Mouse (Mus musculus) skeletal muscle tissue, adult 2 months (tissue): ENCODE measurements around the gene Zbtb34.
A peak's percentile ranks its signal among the peaks of the same experiment; 100 is the strongest.

ENCODE experiments used
- DNase-seq: peaks from one replicate; pipeline ENCODE4 v3.0.0-alpha.2; 2012; ENCODE audit warnings: low read depth, low spot score

The Zbtb34 gene

DNA sequence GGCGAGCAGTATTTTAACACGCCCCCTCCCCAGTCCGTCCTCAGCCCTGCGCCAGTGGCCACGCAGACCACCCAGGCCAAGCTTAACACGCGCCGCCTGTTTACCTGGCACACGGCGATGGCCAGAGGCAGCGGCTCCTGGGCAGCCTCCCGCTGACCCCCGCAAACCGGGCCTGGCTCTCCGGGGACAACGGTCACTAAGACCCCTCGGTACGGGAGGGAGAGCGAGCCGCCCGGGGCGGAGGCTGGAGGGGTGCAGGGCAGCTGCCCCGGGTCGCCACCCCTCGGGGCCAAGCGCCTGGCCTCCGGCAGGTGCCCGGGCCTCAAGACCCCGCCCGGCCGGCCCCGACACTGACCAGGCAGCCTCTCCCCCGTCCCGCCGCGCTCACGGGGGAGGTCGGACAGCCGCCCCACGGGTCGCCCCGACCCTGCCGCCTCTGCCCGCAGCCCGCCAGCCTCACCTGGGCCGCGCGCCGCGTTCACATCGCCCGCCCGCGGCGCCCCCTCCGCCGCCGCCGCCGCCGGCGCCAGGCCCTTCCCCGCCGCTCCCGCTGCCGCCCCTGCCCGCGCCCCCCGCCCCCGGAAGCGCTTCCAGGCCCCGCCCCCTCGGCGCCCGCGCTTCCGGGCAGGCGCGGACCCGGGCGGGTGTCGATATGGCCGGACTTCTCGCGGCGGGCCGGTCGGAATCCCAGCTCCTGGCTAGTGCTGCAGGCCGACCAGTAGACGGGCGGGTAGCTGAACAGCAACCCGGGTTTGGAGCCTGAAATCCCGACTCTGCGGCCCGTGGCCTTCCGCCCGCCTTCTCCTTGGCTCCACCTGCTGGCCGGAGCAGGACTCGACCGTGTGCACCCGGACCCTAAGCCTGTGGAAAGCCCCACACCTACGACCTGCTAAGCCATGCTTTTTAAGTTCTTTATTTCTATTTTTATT lies at the start of gene Zbtb34:
Gene Zbtb34, minus strand, starts transcription at position 554 of the 929 bp plus-strand sequence.
- DNase-seq: no peak

DNA sequence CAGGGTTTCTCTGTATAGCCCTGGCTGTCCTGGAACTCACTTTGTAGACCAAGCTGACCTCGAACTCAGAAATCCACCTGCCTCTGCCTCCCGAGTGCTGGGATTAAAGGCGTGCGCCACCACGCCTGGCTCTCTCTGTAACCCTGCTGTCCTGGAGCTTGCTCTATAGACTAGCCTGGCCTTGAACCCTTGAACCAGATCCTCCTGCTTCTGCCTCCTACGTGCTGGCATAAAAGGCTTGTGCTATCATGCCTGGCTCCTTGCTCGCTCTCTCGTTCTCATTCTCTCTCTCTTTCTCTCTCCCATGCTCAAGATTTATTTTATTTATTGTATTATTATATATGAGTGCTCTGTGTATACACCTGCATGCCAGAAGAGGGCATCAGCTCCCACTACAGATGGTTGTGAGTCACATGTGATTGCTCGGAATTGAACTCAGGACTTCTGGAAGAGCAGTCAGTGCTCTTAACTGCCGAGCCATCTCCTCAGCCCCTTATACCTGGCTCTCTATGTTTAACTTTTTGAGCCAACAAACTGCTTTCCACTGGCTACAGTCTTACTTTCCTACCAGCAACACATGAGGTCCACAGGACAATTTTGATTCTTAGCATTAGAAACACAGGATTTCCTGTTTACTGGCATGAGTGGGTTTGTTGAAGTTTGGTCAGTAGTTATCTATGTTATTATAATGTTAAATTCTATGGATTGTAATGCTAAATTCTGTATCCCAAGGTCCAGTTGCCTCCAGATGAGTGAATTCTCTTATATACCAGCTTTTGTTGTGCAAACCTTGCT lies 47.0 kb upstream of the Zbtb34 start:
- no peak for DNase-seq

DNA sequence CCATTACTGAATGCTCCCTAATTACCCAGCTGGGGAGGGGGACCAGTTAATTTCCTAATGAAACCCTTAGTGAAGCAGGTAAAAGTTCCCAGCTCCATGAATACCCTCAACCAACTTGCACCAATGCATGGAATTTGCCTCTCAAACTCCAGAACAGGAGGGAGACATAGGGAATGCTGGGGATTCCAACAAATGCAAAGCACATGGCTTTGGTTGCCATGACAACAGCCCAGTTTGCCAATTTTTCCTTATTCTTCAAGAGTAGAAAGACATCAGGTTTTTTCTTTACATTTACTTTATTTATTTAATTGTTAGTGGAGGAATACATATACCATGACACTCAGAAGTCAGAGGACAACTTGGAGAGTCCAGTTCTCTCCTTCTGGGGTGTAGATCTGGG lies 44.8 kb upstream of the Zbtb34 start:
- no peak for DNase-seq

DNA sequence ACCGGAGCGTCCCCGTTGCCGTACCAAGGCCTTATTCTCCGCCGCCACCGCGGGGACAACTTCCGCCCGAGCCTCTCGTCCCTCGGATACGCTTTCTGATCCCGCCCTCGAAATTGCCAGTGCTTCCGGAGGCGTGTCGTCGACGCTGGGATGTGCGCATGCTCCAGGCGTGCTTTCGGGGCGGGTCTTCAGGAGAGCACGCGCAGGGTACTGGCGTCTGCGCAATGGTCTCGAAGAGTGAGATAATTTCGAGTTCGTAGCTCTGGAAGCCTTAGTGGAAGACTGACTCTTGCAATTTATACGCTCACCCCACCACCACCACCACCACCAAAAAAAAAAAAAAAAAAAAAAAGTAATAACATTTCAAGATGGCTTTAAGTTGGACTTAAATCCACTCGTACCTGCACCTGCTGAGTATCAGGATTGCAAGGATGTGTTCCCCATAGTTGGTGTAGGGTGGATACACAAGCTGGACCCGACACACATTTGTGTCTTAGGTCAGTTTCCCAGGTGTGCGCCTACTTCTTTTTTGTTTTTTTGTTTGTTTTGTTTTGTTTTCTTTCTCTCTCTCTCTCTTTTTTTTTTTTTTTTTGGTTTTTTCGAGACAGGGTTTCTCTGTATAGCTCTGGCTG lies 37.5 kb upstream of the Zbtb34 start, which contains the start of gene Zbtb43:
Gene Zbtb43, minus strand, starts transcription at position 94 of the 632 bp plus-strand sequence.
- peak; percentile 96 for DNase-seq

DNA sequence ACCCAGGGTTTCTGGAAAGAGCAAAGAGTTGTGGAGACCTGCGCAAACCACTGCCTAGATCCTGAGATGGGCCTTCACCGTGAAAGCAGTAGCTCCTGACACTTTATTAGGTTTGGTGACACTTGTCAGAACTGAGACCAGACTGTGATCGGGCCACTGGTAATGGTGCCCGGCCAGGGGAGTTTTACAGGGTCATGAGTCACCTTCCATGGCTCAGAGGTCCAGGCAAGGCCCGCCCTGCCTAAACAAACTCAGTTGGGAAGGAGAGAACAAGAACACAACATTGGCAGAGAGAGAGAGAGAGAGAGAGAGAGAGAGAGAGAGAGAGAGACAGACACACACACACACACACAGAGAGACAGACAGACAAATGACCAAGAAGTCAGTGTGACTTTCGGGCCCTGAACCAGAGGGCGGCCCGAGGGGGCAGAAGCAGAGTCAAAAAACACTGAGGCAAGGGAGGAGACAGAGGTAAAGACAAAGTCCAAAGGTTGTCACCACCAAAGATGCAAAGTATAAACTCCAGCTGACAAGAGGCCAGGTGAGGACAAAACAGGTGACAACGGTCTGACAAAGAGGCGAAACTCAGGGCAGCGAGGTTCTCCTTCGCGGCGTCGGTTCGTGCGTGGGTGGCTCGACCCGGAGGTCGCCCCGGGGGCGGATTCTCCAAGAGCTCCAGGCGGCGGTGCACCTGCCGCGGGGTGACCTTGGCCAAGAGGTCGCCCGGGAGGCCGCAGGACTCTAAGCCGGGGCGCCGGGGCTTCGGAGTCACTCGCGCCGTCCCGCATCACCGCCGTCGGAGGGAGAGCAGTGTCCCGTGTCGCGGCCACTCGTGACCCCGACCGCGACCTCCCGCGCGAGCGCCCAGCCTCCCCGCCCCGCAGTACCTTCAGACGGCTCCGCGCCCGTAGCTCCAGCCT lies 36.7 kb upstream of the Zbtb34 start:
- no peak for DNase-seq

DNA sequence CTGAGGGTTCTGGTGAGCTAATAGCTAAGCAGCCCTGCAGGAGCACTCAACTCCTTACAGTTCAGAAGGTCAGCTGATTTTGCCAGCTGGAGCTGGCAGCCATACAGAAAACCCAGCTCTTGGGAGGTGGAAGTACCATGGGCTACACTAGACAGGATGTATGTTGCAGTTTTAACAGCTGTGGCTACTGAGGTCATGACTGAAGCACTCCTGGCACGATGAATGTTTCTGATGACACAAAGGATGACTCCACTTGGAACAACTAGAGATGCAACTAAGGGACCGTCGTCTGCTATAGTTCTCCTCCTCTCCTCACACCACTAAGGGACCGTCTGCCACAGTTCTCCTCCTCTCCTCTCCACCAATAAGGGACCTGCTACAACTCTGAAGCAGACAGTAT lies 34.8 kb upstream of the Zbtb34 start:
- no peak for DNase-seq

DNA sequence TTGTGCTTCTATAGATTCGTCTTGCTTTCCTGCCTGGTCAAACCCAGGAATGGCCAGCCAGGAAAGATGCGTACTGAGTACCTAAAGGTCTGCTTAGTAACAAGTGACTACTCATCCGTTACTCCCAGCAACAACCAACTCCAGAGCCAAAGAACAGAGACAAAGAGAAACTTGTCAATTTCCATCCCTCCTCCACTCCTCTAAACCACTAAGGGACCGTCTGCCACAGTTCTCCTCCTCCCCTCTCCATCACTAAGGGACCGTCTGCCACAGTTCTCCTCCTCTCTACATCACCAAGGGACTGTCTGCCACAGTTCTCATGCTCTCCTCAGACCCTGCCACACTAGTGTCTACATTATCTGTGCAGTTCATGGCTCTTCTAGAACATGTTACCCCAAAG lies 34.1 kb upstream of the Zbtb34 start:
- no peak for DNase-seq

DNA sequence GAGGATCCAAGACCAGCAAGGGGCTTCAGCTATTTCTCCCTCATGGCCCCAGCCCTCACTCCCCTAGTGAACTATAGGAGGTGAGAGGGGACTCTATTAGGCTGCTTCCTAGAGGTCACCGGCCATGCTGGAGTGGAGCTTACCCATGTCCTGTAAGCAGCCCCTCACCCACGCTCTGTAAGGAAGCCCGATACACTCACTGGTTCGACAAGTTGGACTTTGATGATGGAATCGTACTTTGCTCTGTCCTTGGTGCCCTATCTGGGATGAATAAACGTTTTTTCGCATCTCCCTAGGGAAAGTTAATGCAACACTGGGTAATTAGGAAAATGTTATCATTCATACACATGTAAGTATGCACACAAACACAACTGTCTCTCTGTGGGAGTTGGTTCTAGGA lies 30.9 kb upstream of the Zbtb34 start:
- no peak for DNase-seq

DNA sequence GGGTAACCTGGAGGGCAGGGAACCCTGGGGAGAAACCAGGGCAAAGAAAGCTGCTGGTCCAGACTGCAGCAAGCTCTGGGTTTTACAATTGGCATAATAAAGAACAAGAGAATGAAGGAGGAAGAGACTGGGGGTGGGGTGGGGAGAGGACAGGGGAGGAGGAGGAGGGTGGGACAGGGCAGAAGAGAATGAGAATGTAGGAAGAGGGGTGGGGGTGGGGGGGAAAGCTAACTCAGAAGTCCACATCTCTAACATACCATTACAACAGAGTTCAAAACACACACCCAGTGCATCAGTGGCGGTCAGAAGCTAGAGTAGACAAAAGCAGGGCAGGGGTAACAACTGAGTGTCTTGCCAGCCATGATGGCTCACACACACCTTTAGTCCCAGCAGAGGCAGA lies 29.9 kb upstream of the Zbtb34 start:
- no peak for DNase-seq

DNA sequence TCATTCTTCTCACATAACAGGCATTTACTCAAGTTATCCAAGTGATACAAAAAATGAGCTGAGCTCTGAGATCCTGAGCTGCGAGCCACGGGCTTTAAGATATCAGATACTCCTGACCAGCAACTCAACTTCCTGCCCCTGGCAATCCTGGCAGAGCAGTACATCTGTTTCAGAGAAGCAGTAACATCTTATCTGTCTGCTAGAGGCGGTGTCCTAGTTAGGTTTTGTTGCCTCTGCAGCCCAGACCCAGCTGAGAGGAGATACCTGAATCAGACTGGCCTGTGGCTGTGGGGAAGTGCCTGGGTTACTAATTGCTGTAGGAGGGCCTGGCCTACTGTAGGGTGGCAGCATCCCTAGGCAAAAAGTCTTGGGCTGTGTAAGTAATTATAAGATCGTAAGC lies 28.5 kb upstream of the Zbtb34 start:
- peak; percentile 50 for DNase-seq

DNA sequence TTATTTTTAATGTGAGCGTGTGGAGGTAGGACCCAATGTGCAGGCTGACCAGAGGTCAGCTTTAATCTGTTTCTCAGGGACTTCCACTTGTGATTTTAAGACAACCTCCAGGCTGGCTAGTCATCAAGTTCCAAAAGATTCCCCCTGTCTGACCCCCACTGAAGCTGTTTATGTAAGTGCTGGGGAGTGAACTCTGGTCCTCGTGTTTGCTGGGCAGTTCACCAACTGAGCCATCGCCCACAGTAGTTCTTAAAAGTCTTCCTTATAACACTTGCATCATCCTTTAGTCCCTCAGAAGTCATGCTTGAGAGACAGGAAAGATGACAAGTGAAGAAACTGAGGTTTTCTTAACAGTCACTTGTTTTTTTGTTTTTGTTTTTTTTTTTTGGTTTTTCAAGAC lies 25.6 kb upstream of the Zbtb34 start:
- no peak for DNase-seq

DNA sequence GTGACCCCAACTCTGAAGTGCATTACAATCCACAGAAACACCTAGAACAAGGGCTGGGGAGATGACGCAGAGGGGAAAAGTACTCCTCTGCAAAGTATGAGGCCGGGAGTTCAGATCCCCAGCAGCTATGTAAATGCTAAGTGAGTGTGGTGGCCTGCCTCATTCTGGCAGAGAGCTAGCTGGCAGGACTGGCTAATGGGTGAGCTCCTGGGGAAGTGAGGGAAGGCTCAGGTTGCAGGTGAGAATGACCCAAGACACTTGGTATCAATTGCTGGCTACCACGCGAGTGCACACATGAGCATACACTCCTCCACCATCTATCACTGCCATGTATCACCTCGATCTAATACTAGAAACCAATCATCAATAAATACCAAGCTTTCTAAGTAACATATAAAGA lies 25.1 kb upstream of the Zbtb34 start:
- peak; percentile 49 for DNase-seq

DNA sequence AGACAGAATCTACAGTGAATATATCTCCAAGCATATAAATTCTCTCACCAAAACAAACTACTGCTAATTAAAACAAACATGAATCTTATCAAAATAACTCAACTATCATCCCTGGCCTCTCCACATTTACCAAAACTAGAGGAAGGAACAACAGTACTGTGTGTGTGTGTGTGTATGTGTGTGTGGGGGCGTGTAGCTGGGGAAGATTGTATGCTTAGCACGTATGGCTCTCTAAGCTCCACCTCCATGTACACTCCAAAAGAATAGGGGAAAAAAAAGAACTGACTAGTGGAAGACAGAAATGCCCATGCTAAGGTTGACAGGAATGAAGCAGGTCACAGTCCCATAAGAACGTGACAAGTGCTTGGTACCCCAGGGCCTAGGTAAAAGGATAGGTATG lies 24.2 kb upstream of the Zbtb34 start:
- DNase-seq: no peak

DNA sequence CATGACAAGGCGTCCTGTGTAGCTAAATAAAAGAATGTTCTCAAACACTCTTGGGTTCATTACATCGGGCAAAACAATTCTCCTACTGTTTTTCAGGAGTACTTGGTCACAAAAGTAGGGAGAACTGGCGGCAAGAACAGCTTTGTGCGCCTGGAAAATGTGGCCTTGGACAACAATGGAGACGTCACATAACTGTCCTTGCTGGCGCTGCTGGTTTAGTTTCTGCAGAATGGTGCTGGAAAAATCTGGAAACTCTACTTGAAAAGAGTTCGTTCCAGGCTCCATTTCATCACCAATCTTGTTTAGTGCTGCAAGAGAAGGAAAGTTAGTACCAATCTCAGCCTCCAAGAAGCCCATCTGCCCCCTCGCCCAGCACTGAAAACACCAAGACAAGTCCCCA lies 23.7 kb upstream of the Zbtb34 start:
- DNase-seq: no peak

DNA sequence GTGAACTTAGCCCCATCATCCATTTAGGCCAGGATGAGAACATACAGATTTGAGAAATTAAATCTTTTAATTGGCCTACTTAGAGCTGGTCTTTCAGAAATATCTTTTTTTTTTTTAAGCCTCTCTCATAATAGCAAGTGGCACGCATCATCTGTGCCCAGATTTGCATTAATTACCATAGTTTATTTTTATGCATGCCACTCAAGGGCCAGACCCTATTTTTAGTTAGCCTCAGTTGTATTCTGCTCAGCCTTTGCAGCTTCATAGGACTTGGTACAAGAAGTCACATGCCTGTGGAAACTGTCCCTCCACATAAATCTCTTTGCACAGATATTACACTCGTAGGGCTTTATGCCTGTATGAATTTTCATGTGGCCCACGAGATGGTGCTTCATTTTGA lies 22.4 kb upstream of the Zbtb34 start:
- no peak for DNase-seq

DNA sequence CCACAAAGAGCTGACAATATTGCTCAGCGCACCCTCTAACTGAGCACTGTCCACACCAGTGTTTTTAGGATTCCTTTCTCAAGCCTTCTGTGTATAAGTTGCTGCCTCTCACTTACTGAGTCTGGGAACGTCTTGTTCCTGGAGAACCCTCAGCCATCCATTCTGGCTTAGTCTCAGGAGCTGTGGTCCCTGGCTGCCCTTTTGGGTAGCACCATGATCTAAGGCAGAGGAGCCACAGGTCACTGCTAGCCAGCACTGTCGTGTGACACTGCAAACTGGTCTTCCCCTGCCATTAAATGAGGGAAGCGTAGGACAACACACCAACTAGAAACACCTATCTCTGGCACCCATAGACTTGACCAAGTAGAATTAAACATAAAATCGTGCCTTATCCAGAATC lies 21.6 kb upstream of the Zbtb34 start:
- peak; percentile 62 for DNase-seq

DNA sequence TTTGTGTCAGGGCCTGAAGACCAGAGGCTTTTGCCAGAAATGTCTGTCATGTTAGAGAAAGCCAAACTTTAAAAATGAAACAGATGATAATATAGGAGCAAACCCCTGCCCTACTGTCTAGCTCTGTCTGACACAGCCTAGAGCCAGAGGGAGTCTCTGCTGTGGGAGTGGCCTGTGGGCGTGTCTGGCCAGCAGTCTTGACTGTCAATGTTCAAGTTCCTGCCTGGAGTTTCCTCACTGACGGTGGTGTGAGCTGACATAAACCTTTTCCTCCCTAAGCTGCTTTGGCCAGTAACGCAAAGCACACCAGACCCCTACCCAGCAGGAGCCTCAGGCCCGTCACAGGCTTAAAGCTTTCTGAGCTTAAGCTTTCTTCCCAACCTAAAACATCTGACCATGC lies 21.0 kb upstream of the Zbtb34 start:
- DNase-seq: no peak

DNA sequence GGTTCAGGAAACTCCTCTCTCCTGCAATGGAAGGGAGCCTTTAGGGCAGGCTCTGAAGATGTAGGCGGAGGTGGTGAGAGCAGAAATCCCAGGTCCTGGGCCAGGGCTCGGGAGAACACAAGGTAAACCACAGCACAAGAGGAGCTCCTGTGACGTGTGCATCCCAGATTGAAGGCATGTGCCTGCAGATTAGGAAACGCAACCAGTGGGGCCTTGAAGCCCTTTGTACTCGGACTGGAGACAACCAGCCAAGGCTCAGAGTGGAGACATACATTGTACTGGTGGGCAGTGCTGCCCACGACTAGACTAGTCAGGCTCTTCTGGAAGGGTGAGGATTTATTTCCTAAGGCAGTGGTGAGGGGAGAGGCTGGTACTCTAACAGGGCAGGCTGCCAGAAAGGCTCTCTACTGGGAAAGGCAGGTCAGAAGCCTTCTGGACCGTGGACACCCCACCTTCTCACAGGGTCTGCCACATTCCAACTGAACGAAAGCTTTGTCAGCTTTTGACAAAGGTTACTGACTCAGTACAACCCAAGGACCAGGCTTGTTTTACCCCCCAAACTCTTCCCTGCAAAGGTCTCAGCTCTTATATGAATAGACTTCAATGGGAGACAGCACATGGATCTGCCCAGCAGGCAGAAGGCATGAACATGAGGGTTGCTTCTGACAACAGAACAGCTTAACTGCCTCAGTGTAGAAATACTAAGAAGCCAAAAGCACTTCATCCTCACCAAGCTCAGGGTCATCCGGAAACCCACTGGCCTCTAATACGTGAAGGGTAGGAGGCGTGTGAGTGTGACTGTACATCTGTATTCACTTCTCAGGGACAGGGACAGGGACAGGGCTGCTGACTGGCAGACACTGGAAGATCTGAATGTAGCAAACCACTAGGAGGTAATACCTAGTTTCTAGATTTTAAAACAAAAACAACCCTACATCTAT lies 20.2 kb upstream of the Zbtb34 start:
- DNase-seq: no peak

DNA sequence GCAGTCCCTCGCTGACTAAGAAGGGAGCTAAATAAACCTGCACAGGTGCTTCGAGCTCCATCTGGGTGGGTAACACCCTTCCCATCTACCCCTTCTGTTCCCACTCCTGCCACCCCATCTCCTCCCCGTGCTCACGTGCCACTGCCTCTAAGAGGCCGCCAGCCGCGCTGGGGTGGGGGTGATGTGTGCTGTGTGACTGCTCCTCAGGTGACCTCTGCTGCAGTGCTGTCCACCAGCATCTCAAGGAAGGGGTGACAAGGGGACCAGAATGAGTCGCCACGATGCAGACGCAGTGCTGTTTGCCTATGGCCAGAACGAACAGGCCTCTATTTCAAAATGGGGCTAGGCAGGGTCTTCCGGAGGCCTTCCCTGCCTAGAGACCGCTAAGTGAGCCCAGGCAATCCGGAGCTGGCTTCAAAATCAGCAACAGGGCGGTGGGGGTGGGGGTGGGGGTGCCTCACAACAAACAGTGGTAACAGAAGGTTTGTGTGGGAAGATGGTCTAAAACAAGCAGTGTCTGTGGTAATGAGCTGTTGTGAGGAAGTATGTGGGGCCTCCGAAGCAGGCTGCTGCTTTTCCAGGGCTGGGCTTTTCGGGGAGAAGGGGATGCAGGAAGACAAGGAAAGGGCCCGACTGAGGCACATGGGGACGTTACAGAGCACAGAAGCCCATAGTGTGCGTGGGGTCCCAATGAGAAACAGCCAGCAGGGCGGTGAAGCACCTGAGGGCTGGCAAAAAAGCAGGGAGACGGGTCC lies 18.2 kb upstream of the Zbtb34 start:
- DNase-seq: no peak
